Mouse (Mus musculus): Measurements from ENCODE around the gene Acot2. TPM values are rescaled to one million over a fixed set of nuclear protein-coding genes. Genes with fewer than 3 reads are reported as not detected.

Gene Acot2
- 10 to 100 TPM; 54.4 to 63.1 TPM for total RNA-seq (2023)

GRCm38 (mm10) chr12:83987583-83988441 lies at the start of gene Acot2:
Acot2 (plus strand) TSS chr12:83987861.

GRCm38 (mm10) chr12:83950493-83950839 lies 37.2 kb upstream of the Acot2 start, which contains the start of gene Riox1:
Riox1 (plus strand) TSS chr12:83950608.

GRCm38 (mm10) chr12:83984752-83985151 lies 2.9 kb upstream of the Acot2 start, which contains the start of gene Heatr4:
Heatr4 (minus strand) TSS chr12:83984852.

GRCm38 (mm10) chr12:84009171-84009965 lies 21.7 kb downstream of the Acot2 start, which contains the start of gene Acot1:
Acot1 (plus strand) TSS chr12:84009490.

GRCm38 (mm10) chr12:84038241-84038640 lies 50.6 kb downstream of the Acot2 start, which contains the start of gene Acot4:
Acot4 (plus strand) TSS chr12:84038379.

GRCm38 (mm10) chr12:84038691-84039111 lies 51.0 kb downstream of the Acot2 start, which contains the start of gene Gm49366:
Gm49366 (plus strand) TSS chr12:84038935.

Other genes with a start within 250 kb of the Acot2 start
- not detected for gene Papln, start 224.2 kb upstream of the Acot2 start, total RNA-seq (2023)
- gene Numb, start 65.9 kb upstream of the Acot2 start, total RNA-seq (2023): 10 to 100 TPM; 58.5 to 62.4 TPM
- 10 to 100 TPM; 25.0 to 28.7 TPM for gene Riox1, start 37.3 kb upstream of the Acot2 start, total RNA-seq (2023)
- gene Heatr4, start 3.0 kb upstream of the Acot2 start, total RNA-seq (2023): under 1 TPM in 1 of 2 experiments, not detected in 1; 0.30 TPM
- 1 to 10 TPM; 1.9 to 5.7 TPM for gene Acot1, start 21.6 kb downstream of the Acot2 start, total RNA-seq (2023)
- gene Acot4, start 50.5 kb downstream of the Acot2 start, total RNA-seq (2023): under 1 TPM in 1 of 2 experiments, not detected in 1; 0.15 TPM
- not detected for gene Gm49366, start 51.1 kb downstream of the Acot2 start, total RNA-seq (2023)
- gene Acot3, start 64.3 kb downstream of the Acot2 start, total RNA-seq (2023): not detected
- gene Acot5, start 81.5 kb downstream of the Acot2 start, total RNA-seq (2023): not detected
- gene Acot6, start 112.8 kb downstream of the Acot2 start, total RNA-seq (2023): 1 to 10 TPM; 3.1 to 3.6 TPM
- gene Dnal1, start 126.5 kb downstream of the Acot2 start, total RNA-seq (2023): 1 to 10 TPM in 1 of 2 experiments, under 1 TPM in 1; 0.89 to 1.0 TPM
- 1 to 10 TPM; 8.5 to 9.0 TPM for gene Pnma1, start 160.6 kb downstream of the Acot2 start, total RNA-seq (2023)
- gene Elmsan1, start 231.0 kb downstream of the Acot2 start, total RNA-seq (2023): 10 to 100 TPM; 90.8 to 95.5 TPM

Data from T-cell, adult 66 days (primary cell).